Mouse (Mus musculus): ENCODE results near the gene Tedc1.
A peak's percentile ranks its signal among the peaks of the same experiment; 100 is the strongest.

The Tedc1 gene

DNA sequence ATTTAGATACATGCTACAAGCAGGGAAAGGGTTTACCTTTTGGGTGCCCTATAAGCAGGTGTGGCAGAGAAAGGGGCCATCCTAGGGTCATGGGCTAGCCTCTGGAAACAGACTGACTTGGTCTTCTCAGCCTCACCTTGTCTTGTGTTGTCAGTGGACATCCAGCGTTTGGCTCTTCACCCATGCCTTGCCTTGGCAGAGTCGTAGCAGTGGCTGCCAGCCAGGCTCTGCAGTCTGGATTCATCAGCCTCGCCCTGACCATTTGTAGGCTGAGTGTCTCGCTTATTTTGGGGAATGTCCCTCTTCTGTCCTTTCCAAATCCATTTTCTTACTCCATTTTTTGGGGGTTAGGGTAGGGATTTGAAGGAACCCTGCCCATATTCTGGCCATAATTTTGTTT is 45.1 kb downstream of the Tedc1 start:
- DNase-seq (ENCODE audit: low read depth, low spot score) = no peak

DNA sequence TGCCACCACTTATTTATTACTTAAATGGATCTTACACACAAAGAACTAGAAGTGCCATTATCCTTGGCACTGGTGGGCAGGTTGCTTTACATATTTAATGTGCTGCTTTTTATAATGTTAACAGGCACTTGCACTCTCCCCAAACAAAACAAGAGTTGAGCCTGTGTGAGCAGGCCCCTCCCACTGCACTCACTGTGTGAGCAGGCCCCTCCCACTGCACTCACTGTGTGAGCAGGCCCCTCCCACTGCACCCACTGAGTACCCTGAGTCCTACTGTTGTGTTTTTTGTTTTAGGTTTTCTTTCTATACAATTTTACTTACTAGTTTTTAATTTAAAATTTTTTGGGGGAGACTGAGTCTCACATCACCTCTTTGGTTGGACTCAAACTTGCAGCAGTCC is 45.8 kb downstream of the Tedc1 start:
- no peak for DNase-seq (ENCODE audit: low read depth, low spot score)

DNA sequence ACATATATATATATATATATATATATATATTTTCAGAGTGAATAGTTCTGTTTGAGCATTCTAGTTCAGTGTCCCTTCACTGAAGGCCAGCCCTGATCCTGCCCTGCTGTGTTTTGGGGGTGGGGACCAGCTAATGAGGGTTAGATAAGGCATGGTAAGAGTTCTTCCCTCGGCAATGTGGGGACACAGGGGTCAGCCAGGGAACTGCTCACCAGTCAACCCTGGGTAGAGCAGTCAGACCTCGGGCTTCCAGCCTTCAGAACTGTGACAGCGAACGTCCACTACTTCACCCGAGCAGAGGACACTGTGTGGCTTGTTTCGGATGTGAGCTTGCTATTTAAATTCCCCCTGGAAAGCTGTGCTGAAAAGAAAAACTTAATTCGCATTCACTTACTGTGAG is 47.3 kb downstream of the Tedc1 start:
- no peak for DNase-seq (ENCODE audit: low read depth, low spot score)

DNA sequence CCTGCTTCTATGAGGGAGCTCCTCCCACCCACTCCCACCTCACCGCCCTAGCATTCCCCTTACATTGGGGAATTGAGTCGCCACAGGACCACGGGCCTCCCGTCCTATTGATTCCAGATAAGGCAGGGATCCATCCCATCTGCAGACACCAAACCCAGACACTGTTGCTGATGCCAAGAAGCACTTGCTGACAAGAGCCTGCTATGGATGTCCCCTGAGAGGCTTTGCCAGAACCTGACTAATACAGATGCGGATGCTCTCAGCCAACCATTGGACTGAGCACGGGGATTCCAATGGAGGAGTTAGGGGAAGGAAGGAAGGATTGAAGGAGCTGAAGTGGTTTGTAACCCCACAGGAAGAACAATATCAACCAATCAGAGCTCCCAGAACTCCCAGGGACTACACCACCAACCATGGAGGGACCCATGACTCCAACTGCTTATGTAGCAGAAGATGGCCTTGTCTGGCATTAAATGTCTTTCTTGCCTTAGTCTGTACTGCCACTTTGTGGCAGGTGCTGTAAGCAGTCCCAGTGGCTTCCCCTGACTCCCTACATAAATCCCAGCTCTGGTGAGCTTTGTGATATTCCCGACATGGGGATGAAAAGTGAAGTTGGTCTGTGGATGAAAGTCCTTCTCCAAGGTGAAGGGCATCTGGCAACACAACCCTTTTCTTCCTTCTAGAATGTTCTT is 49.2 kb downstream of the Tedc1 start:
- no peak for DNase-seq (ENCODE audit: low read depth, low spot score)

DNA sequence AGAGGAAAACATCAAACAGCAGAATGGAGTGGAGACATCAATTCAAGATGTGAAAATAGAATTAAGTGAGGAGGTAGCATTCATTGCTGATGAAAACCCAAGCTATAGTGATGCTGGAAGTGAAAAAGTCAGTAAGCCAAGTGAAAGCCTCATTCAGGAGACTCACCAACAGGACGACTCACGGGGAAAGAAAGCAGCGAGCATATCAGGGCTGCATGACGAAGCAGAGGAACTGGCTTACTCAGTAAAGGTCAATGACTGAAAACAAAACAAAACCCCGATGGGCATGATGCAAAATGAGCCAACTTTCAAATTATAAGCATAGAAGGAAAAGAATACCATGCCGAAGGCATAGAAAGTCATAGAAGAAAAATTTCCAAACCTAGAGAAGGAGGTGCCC is 51.5 kb downstream of the Tedc1 start:
- no peak for DNase-seq (ENCODE audit: low read depth, low spot score)

DNA sequence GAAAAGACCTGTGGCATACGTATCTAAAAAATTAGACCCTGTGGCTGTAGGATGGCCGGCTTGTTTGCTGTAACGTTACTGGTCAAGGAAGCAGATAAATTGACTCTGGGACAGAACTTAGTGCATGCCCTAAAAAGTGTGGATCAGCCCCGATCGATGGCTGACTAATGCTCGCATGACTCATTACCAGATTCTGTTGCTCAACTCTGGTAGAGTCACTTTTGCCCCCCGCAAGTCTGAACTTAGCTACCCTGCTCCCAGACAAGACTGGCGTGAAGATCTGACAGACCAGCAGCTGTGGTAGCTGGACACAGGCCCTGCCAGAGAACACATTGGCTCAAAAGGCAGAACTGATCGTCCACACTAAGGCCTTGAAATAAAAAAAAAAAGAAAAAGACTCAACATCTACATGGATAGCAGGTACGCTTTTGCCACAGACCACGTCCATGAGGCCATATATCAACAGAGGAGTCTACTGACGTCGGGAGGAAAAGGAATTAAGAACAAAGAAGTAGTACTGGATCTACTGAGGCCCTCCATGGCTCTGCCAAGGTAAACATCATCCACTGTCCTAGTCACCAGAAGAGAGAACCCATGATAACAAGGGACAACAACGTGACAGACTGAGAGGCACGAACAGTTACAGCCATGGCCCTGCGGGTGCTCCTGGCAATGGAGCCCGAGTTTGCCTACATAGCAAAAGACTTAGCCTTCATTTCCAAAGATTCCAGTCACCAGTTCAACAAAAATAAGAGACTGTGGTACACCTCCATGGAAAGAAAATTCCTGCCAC is 54.6 kb downstream of the Tedc1 start:
- DNase-seq (ENCODE audit: low read depth, low spot score) = no peak

DNA sequence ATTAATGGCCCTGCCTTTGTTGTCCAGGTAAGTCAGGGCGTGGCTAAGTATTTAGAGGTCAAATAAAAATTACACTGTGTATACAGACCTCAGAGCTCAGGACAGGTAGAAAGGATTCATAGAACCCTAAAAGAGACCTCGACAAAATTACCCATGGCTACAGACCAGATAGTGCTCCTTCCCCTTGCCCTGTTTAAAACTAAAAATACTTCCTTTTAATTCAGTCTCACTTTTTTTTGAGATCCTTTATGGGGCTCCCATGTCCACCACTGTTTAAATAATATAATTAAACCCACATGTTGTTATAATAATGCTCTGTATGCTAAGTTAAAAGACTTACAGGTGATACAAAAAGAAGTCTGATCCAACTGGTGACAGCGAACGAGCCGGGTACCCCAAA is 55.6 kb downstream of the Tedc1 start:
- no peak for DNase-seq (ENCODE audit: low read depth, low spot score)

DNA sequence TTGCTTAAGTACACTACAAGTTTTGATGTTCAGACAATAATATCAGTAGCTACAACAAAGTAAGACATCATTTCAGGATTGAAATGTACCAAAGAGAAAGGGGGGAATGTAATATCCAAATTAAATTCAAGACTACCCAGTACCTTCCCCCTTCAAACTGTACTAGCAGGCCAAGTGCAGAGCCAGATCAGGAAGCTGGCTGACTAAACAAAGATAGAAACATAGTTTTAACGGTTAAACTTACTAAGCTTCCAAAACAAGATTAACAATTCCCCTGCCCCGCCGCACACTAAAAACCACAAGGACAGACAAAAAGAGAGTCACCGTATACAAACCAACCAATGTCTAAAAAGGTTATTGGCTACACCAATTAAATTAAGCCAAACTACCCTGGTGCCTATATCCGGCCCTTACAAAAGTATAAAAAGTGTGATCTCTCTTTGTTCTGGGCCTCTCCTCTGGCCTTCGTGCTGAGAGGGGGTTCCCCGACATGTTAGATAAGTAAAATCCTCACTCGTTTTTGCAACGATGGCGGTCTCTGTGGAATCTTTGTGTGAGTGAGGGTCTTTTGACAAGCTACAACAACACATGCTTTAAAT is 56.2 kb downstream of the Tedc1 start:
- peak; percentile 11 for DNase-seq (ENCODE audit: low read depth, low spot score)

DNA sequence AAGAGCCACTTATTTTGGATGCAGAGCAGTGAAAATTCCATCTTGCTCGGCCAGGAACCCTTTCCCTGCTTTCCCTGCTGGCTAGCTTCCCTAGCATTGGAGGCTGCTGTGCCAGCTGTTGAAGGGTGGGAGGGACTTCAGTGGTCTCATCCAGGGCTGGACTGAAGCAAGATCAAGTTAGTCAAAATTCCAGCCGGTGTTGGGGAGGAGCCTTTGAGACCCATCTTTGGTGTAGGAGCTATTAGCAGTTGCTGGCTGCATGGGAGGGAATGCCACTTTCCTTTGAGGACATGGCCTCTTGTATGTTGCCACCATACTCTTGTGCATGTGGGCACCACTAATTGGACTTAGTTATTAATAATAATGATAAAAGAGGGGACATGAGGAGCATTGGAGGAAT is 57.0 kb downstream of the Tedc1 start:
- no peak for DNase-seq (ENCODE audit: low read depth, low spot score)

DNA sequence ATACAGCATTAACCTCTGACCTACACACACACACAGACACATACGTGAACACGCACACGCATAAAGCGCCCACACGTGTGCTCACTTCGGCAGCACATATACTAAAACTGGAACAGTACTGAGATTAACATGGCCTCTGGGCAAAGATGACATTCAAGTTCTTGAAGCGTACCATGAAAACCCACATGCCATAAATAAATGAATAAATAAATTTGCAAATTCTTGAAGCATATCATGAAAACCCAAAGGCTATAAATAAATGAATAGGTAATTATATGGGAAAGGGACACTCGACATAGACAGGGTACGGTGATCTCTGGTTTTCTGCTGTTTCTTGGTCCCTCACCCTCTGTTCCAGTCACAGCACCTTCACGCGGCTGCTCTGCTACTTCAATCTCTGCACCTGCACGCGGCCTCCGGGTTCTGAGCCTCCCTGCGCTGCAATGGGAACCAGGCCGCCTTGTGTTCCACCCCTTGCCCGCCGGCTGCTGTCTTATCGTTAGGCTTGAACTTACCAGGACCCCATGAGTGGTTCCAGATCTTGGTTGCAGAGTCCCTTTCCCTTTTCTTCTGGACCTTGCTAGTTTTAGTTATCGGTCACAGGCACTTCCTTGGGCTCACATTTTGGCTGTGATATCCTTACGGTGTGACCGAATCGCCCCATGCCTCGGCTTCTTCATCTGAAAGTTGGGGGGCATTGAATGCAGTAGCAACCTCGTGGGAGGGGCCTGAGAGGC is 58.0 kb downstream of the Tedc1 start:
- DNase-seq (ENCODE audit: low read depth, low spot score) = no peak

DNA sequence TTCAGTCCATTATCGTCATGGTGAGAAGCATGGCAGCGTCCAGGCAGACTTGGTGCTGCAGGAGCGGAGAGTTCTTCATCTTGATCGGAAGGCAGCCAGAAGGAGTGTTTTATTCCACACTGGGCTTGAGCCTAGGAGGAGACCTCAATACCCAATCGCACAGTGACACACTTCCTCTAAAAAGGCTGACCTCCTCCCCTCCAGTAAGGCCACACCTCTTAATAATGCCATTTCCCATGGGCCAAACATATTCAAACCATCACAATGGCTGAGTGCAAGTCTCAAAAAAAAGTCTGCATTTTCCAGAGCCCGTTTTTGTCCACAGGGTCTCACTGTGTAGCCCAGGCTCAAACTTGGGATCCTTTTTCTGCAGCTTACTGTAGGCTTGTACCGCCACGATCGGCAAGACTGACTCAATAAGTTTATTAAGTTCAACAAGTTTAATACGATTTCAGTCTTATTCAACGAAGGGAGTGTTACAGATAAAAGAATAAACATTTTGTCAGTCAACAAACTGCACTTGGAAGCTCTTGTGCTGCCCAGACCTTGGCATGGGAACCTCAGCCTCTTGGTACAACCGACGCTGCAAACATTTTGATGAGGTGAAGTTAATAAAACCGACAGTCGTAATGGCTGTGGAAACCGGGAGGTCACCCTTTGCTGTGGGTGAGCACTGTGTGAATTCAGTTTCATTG is 58.9 kb downstream of the Tedc1 start:
- no peak for DNase-seq (ENCODE audit: low read depth, low spot score)
